In the genomic region with DNA sequence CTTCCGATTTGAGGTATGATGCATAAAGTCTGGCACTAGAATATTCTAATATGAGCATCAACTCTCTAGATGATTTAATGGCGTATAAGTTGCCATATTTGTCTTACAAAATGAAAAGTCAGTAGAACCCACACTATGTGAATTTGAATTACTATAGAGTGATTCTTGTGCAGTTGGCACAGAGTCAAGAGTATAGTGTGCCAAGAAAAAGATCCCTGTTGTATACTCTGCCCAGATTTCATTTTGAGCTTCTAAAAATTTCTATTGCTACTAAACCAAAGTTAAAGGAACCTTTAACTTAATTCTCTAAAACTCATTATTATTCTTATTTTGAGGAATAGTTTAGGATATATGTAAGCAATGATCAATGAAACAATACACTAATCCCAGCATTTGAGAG, we compare ENCODE assay signal across 8 mouse cellular contexts. TPM values are rescaled to one million over a fixed set of nuclear protein-coding genes. Genes with fewer than 3 reads are reported as not detected.
DNase-seq lines count a peak whose midpoint lies in the region; ATAC-seq and TF ChIP-seq lines count a peak whose summit lies in the region.

A gene (plus strand): TSS at position 301 of the 400 bp plus-strand sequence.

- peaks cover 74% of the 10 kb centered on the region for H3K4me1 ChIP-seq in megakaryocyte, embryonic 14.5 days
- H3K4me1 ChIP-seq in midbrain, postnatal 0 days (ENCODE audit: insufficient read depth, low read length) = 0 out of 2 replicates have a peak, but pooled peaks cover 4% of the 10 kb centered on the region

- no peaks in the 10 kb centered on the region for H3K9me3 ChIP-seq in megakaryocyte, embryonic 14.5 days
- no peaks in the 10 kb centered on the region for H3K9me3 ChIP-seq in midbrain, postnatal 0 days (ENCODE audit: low read length)

- ATAC-seq in megakaryocyte, adult 5-6 weeks (ENCODE audit: poor library complexity, severe bottlenecking) = no peak
- no peak for ATAC-seq in midbrain, postnatal 0 days (ENCODE audit: low FRiP score)

- H3K27me3 ChIP-seq in megakaryocyte, embryonic 14.5 days (replicated peaks) = peaks cover 2% of the 10 kb centered on the region
- H3K27me3 ChIP-seq in midbrain, postnatal 0 days (ENCODE audit: insufficient read depth, low read length) = no peaks in the 10 kb centered on the region

- peak within 1 kb of the TSS; percentile 97 for H3K27ac ChIP-seq in midbrain, postnatal 0 days (ENCODE audit: low read depth, low read length)

- no peak for TF ChIP-seq CTCF in midbrain, postnatal 0 days (IDR thresholded peaks at IDR 0.05)

- peak within 1 kb of the TSS; percentile 98 for H3K9ac ChIP-seq in midbrain, postnatal 0 days (replicated peaks; ENCODE audit: low read length, poor library complexity, severe bottlenecking)

- H3K4me2 ChIP-seq in midbrain, postnatal 0 days (ENCODE audit: low read depth, low read length, poor library complexity, severe bottlenecking) = peak within 1 kb of the TSS; percentile 82

- WGBS in midbrain, postnatal 0 days = 83% methylated on average over 2 of the region's 2 CpGs

- DNase-seq in adrenal gland, postnatal 4 days (ENCODE audit: low spot score in 2 of 2) = no peak
- no peak for DNase-seq in adrenal gland, postnatal 36 days
- no peak for DNase-seq in layer of hippocampus, postnatal 14 days (ENCODE audit: low spot score in 2 of 2)
- DNase-seq in midbrain, postnatal 0 days (ENCODE audit: low spot score) = no peak
- DNase-seq in cerebellum, adult 11-12 months = no peak
- DNase-seq in T-cell, adult 2 months (ENCODE audit: low spot score) = no peak

- peak within 1 kb of the TSS; percentile 96 for H3K4me3 ChIP-seq in megakaryocyte, embryonic 14.5 days (replicated peaks)
- peak within 1 kb of the TSS; percentile 93 for H3K4me3 ChIP-seq in midbrain, postnatal 0 days (ENCODE audit: low read depth, low read length)

- H3K36me3 ChIP-seq in megakaryocyte, embryonic 14.5 days (replicated peaks; ENCODE audit: low read length) = peaks cover 18% of the 10 kb centered on the region
- H3K36me3 ChIP-seq in midbrain, postnatal 0 days (ENCODE audit: insufficient read depth, low read length) = no peaks in the 10 kb centered on the region

RNA-seq across cellular contexts. Expression of the gene that starts here (rescaled TPM):
- total RNA-seq in adrenal gland, postnatal 4 days (2021) = 10 to 100 TPM; 15.4 to 24.6 TPM
- 10 to 100 TPM in 1 of 2 experiments, 1 to 10 TPM in 1; 6.4 to 15.6 TPM for total RNA-seq in adrenal gland, postnatal 36 days (2021)
- polyA plus RNA-seq in megakaryocyte, embryonic 14.5 days (2012; ENCODE audit: insufficient read depth, low replicate concordance) = 39.8 and 42.0 TPM in 2 replicates
- total RNA-seq in megakaryocyte, adult 5-6 weeks (2015) = 0.87 and 1.6 TPM in 2 replicates
- total RNA-seq in megakaryocyte, adult 5-6 weeks (2017) = 0.15 and 1.1 TPM in 2 replicates
- total RNA-seq in layer of hippocampus, postnatal 14 days (2021) = 100 to 1,000 TPM; 118 to 125 TPM
- 68.7 and 86.2 TPM in 2 replicates for total RNA-seq in midbrain, postnatal 0 days (2014; rRNA removed)
- 39.3 and 59.3 TPM in 2 replicates for polyA plus RNA-seq in midbrain, postnatal 0 days (2015; fragmentation: Nextera tagmentation; extraction: Ambion mirVana)
